Mouse (Mus musculus): Measurements from ENCODE around the gene Hist1h2ah.

The Hist1h2ah gene

GRCm38 (mm10) chr13:22037415-22037814 lies 2.0 kb upstream of the Hist1h2ah start:
- no peak for DNase-seq

- no peak for DNase-seq
These were observed 1.6 kb upstream of the Hist1h2ah start for GRCm38 (mm10) chr13:22036986-22037385.

GRCm38 (mm10) chr13:22036149-22036956 lies 985 bp upstream of the Hist1h2ah start:
- DNase-seq = no peak

- peak; percentile 30 for DNase-seq
These were observed 713 bp downstream of the Hist1h2ah start for GRCm38 (mm10) chr13:22034443-22035266.

GRCm38 (mm10) chr13:22033741-22034442 lies 1.5 kb downstream of the Hist1h2ah start:
- DNase-seq = no peak

GRCm38 (mm10) chr13:22030493-22030892 lies 4.9 kb downstream of the Hist1h2ah start:
- no peak for DNase-seq

GRCm38 (mm10) chr13:22029928-22030327 lies 5.4 kb downstream of the Hist1h2ah start:
- no peak for DNase-seq

GRCm38 (mm10) chr13:22028673-22029460 lies 6.5 kb downstream of the Hist1h2ah start:
- peak; percentile 96 for DNase-seq

GRCm38 (mm10) chr13:22026058-22027031 lies 9.0 kb downstream of the Hist1h2ah start:
- DNase-seq = peak; percentile 86

- DNase-seq = peak; percentile 80
These were observed 13.1 kb downstream of the Hist1h2ah start for GRCm38 (mm10) chr13:22022241-22022640.

GRCm38 (mm10) chr13:22021581-22021980 lies 13.8 kb downstream of the Hist1h2ah start:
- DNase-seq = peak; percentile 17

GRCm38 (mm10) chr13:22020901-22021339 lies 14.4 kb downstream of the Hist1h2ah start:
- DNase-seq = peak; percentile 70

- DNase-seq = peak; percentile 24
These were observed 15.2 kb downstream of the Hist1h2ah start for GRCm38 (mm10) chr13:22019934-22020835.

GRCm38 (mm10) chr13:22015479-22016450 lies 19.6 kb downstream of the Hist1h2ah start:
- peak; percentile 75 for DNase-seq

GRCm38 (mm10) chr13:22014411-22014845 lies 20.9 kb downstream of the Hist1h2ah start:
- no peak for DNase-seq

GRCm38 (mm10) chr13:22013716-22014115 lies 21.7 kb downstream of the Hist1h2ah start:
- no peak for DNase-seq

GRCm38 (mm10) chr13:22009642-22010041 lies 25.7 kb downstream of the Hist1h2ah start, which contains the start of gene Prss16:
Prss16 (minus strand) TSS chr13:22009742.
- DNase-seq = no peak

GRCm38 (mm10) chr13:22008707-22009106 lies 26.7 kb downstream of the Hist1h2ah start:
- DNase-seq = no peak

Data from kidney, adult 18-20 months (tissue).